Mouse (Mus musculus): ENCODE measurements around the gene Ctdsp1. TPM values are rescaled to one million over a fixed set of nuclear protein-coding genes. Genes with fewer than 3 reads are reported as not detected.

The Ctdsp1 gene
- polyA plus RNA-seq, 1 experiment from 2014 or later: 64.6 TPM

- Histone ChIP-seq H3K27me3 (ENCODE audit: control insufficient read depth, insufficient read depth, low read length) (no peaks in the 10 kb centered on the region), H3K9ac (ENCODE audit: low read length) (no peak overlapping the region), H3K4me1 (ENCODE audit: control insufficient read depth, insufficient read depth, low read length) (0 out of 2 replicates have a peak, but pooled peaks cover 2% of the 10 kb centered on the region), H3K9me3 (replicated peaks; ENCODE audit: control insufficient read depth, low read length) (no peaks in the 10 kb centered on the region), H3K4me2 (ENCODE audit: low read depth, low read length) (no peak overlapping the region), H3K36me3 (ENCODE audit: control insufficient read depth, insufficient read depth) (peaks cover 25% of the 10 kb centered on the region), H3K27ac (ENCODE audit: low read length) (no peak overlapping the region), H3K4me3 (ENCODE audit: low read length) (no peak overlapping the region)
- ATAC-seq (replicated peaks; ENCODE audit: extremely low read depth, insufficient read depth, low FRiP score): no peak
- 81% methylated on average over 19 of the region's 19 CpGs for WGBS
These were observed 48.0 kb downstream of the Ctdsp1 start for GRCm38 (mm10) chr1:74439166-74439876.

GRCm38 (mm10) chr1:74444538-74444937 is 53.2 kb downstream of the Ctdsp1 start:
- H3K4me2 ChIP-seq (ENCODE audit: low read depth, low read length): no peak overlapping the region
- no peaks in the 10 kb centered on the region for H3K4me1 ChIP-seq (ENCODE audit: control insufficient read depth, insufficient read depth, low read length)
- no peak overlapping the region for H3K27ac ChIP-seq (ENCODE audit: low read length)
- H3K9ac ChIP-seq (ENCODE audit: low read length): no peak overlapping the region
- H3K27me3 ChIP-seq (ENCODE audit: control insufficient read depth, insufficient read depth, low read length): no peaks in the 10 kb centered on the region
- no peaks in the 10 kb centered on the region for H3K9me3 ChIP-seq (replicated peaks; ENCODE audit: control insufficient read depth, low read length)
- ATAC-seq (replicated peaks; ENCODE audit: extremely low read depth, insufficient read depth, low FRiP score): no peak
- peaks cover 16% of the 10 kb centered on the region for H3K36me3 ChIP-seq (ENCODE audit: control insufficient read depth, insufficient read depth)
- no peak overlapping the region for H3K4me3 ChIP-seq (ENCODE audit: low read length)
- WGBS: 88% methylated on average over 2 of the region's 2 CpGs

MicroRNAs encoded within 50 kb of the gene (microRNA counts, 519-probe panel; counts per million panel counts)
- 3,112 counts per million, percentile 82 among the panel's probes with 10 or more counts for microRNA mmu-miR-26b

Small RNA genes within 50 kb of the gene (microRNA-seq; reads per million reads assigned to microRNA genes)
- 39,730 reads per million, percentile 98 among the genes with 10 or more reads in this experiment for gene Mir26b

Other genes starting within 250 kb of the Ctdsp1 start
- gene Cxcr2, start 237.5 kb upstream of the Ctdsp1 start, polyA plus RNA-seq (2015; fragmentation: Nextera tagmentation; extraction: Ambion mirVana): 0.19 and 0.41 TPM in 2 replicates
- not detected in 2 replicates for gene Cxcr1, start 196.9 kb upstream of the Ctdsp1 start, polyA plus RNA-seq (2015; fragmentation: Nextera tagmentation; extraction: Ambion mirVana)
- 415 and 472 TPM in 2 replicates for gene Arpc2, start 155.4 kb upstream of the Ctdsp1 start, polyA plus RNA-seq (2015; fragmentation: Nextera tagmentation; extraction: Ambion mirVana)
- gene Gpbar1, start 113.0 kb upstream of the Ctdsp1 start, polyA plus RNA-seq (2015; fragmentation: Nextera tagmentation; extraction: Ambion mirVana): 0.22 and 0.30 TPM in 2 replicates
- gene Aamp, start 106.8 kb upstream of the Ctdsp1 start, polyA plus RNA-seq (2015; fragmentation: Nextera tagmentation; extraction: Ambion mirVana): 214 and 223 TPM in 2 replicates
- 314 and 324 TPM in 2 replicates for gene Pnkd, start 106.6 kb upstream of the Ctdsp1 start, polyA plus RNA-seq (2015; fragmentation: Nextera tagmentation; extraction: Ambion mirVana)
- gene Tmbim1, start 85.9 kb upstream of the Ctdsp1 start, polyA plus RNA-seq (2015; fragmentation: Nextera tagmentation; extraction: Ambion mirVana): 51.2 and 51.4 TPM in 2 replicates
- gene Catip, start 29.4 kb upstream of the Ctdsp1 start, polyA plus RNA-seq (2015; fragmentation: Nextera tagmentation; extraction: Ambion mirVana): 0.62 and 1.1 TPM in 2 replicates
- gene Slc11a1, start 16.3 kb upstream of the Ctdsp1 start, polyA plus RNA-seq (2015; fragmentation: Nextera tagmentation; extraction: Ambion mirVana): 3.4 and 4.3 TPM in 2 replicates
- 0.37 and 1.7 TPM in 2 replicates for gene Vil1, start 17.9 kb downstream of the Ctdsp1 start, polyA plus RNA-seq (2015; fragmentation: Nextera tagmentation; extraction: Ambion mirVana)
- 28.3 and 32.1 TPM in 2 replicates for gene Cnot9, start 114.5 kb downstream of the Ctdsp1 start, polyA plus RNA-seq (2015; fragmentation: Nextera tagmentation; extraction: Ambion mirVana)
- 0.20 and 0.68 TPM in 2 replicates for gene Plcd4, start 151.4 kb downstream of the Ctdsp1 start, polyA plus RNA-seq (2015; fragmentation: Nextera tagmentation; extraction: Ambion mirVana)
- gene Usp37, start 152.8 kb downstream of the Ctdsp1 start, polyA plus RNA-seq (2015; fragmentation: Nextera tagmentation; extraction: Ambion mirVana): 19.2 and 20.3 TPM in 2 replicates
- gene Zfp142, start 196.7 kb downstream of the Ctdsp1 start, polyA plus RNA-seq (2015; fragmentation: Nextera tagmentation; extraction: Ambion mirVana): 5.0 TPM in 2 replicates
- gene Bcs1l, start 196.8 kb downstream of the Ctdsp1 start, polyA plus RNA-seq (2015; fragmentation: Nextera tagmentation; extraction: Ambion mirVana): 22.6 and 25.2 TPM in 2 replicates
- 23.5 and 26.1 TPM in 2 replicates for gene Rnf25, start 209.9 kb downstream of the Ctdsp1 start, polyA plus RNA-seq (2015; fragmentation: Nextera tagmentation; extraction: Ambion mirVana)
- gene Stk36, start 209.9 kb downstream of the Ctdsp1 start, polyA plus RNA-seq (2015; fragmentation: Nextera tagmentation; extraction: Ambion mirVana): 3.1 and 3.9 TPM in 2 replicates

Data from heart, embryonic 16.5 days (tissue).